In the genomic region with DNA sequence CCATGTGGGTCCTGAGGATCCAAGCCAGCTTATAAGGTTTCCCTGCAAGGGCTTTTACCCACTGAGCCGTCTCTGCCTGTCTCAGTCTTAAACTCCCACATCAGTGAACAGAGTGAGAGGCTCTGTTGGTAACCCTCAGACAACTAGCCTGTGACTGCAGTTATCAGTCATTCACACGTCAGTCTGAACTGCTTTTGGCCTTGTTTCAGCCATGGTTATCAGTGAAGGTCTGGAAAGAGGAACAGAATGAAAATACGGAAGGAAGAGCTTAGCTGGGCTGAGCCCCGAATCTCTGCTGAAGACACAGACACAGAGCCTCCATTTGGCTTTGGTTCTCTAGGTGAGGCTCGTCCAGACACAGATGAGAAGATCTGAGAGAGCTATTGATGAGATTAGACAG, we compare ENCODE assay signal across 21 mouse cellular contexts. TPM values are rescaled to one million over a fixed set of nuclear protein-coding genes. Genes with fewer than 3 reads are reported as not detected.
A peak's percentile ranks its signal among the peaks of the same experiment; 100 is the strongest.
DNase-seq lines count a peak whose midpoint lies in the region; ATAC-seq lines count a peak whose summit lies in the region.
"Had no signal": no experiment of that assay in that cellular context is flagged by ENCODE, and none has a peak within 500 bp of the region (broad histone marks: within the 10 kb centered on the region; RNA-seq: fewer than 3 reads in every experiment).

No protein-coding gene starts in this region.

- H3K27me3 ChIP-seq in heart, embryonic 11.5 days (ENCODE audit: control insufficient read depth, insufficient read depth, low read length) = peaks cover 3% of the 10 kb centered on the region; the same call in 1 of the 2 replicates
- H3K27me3 ChIP-seq in splenic B cell, adult 2 months (ENCODE audit: control insufficient read depth, insufficient read depth, low read length, poor library complexity, severe bottlenecking) = no peaks in the 10 kb centered on the region; the same call in 1 of the 2 replicates
- H3K27me3 ChIP-seq: embryonic facial prominence, embryonic 13.5 days; kidney, embryonic 15.5 days; midbrain, embryonic 15.5 days; Patski; stomach, embryonic 15.5 days had no signal

- 18% methylated on average over 5 of the region's 5 CpGs for WGBS in heart, embryonic 11.5 days (ENCODE audit: insufficient replicate concordance)

- ATAC-seq in heart, embryonic 11.5 days (replicated peaks; ENCODE audit: insufficient number of reproducible peaks, low FRiP score, low TSS enrichment) = no peak
- ATAC-seq: activated CD4-positive, CD25-positive, alpha-beta regulatory T cell, adult 4 months; intestine, embryonic 16.5 days; midbrain, embryonic 15.5 days; Patski had no signal

- no peak overlapping the region for H3K4me3 ChIP-seq in heart, embryonic 11.5 days (ENCODE audit: low read depth, low read length)
- H3K4me3 ChIP-seq: embryonic facial prominence, embryonic 13.5 days; hindbrain, embryonic 13.5 days; kidney, embryonic 15.5 days; midbrain, embryonic 15.5 days; stomach, embryonic 15.5 days had no signal

- no peaks in the 10 kb centered on the region for H3K9me3 ChIP-seq in heart, embryonic 11.5 days (replicated peaks; ENCODE audit: control insufficient read depth, low read length)
- H3K9me3 ChIP-seq: embryonic facial prominence, embryonic 13.5 days; hindbrain, embryonic 13.5 days; kidney, embryonic 15.5 days; midbrain, embryonic 15.5 days; stomach, embryonic 15.5 days had no signal

- H3K4me2 ChIP-seq in heart, embryonic 11.5 days = peak overlapping the region; percentile 19
- H3K4me2 ChIP-seq: embryonic facial prominence, embryonic 13.5 days; hindbrain, embryonic 13.5 days; kidney, embryonic 15.5 days; midbrain, embryonic 15.5 days; stomach, embryonic 15.5 days had no signal

- DNase-seq in heart, adult 11 months = no peak
- peak; percentile 25 for DNase-seq in lung, postnatal 36 days
- no peak for DNase-seq in lung, adult 18-20 months
- peak; percentile 9 for DNase-seq in heart, postnatal 4 days
- DNase-seq in splenic B cell, adult 2 months (ENCODE audit: low read depth, low spot score) = peak; percentile 32
- no peak for DNase-seq in frontal cortex, postnatal 10 days (ENCODE audit: low spot score in 2 of 2)
- no peak for DNase-seq in layer of hippocampus, postnatal 36 days
- DNase-seq: adrenal gland, postnatal 25 days; cerebellum, adult 2 months; gastrocnemius, postnatal 36 days had no signal

- no peak overlapping the region for H3K9ac ChIP-seq in heart, embryonic 11.5 days (ENCODE audit: low read depth, low read length)
- H3K9ac ChIP-seq: embryonic facial prominence, embryonic 13.5 days; hindbrain, embryonic 13.5 days; kidney, embryonic 15.5 days; midbrain, embryonic 15.5 days; stomach, embryonic 15.5 days had no signal

- H3K27ac ChIP-seq in heart, embryonic 11.5 days (ENCODE audit: low read depth, low read length) = 0 out of 2 replicates have a peak overlapping the region, but pooled peaks have one; percentile 31
- H3K27ac ChIP-seq: embryonic facial prominence, embryonic 13.5 days; hindbrain, embryonic 13.5 days; midbrain, embryonic 15.5 days; stomach, embryonic 15.5 days had no signal

- peaks cover 16% of the 10 kb centered on the region for H3K4me1 ChIP-seq in heart, embryonic 11.5 days (ENCODE audit: control insufficient read depth, insufficient read depth, low read length)
- H3K4me1 ChIP-seq: stomach, embryonic 15.5 days had no signal

- no peaks in the 10 kb centered on the region for H3K36me3 ChIP-seq in heart, embryonic 11.5 days (ENCODE audit: control insufficient read depth, insufficient read depth, low read length)
- H3K36me3 ChIP-seq in splenic B cell, adult 2 months (ENCODE audit: control insufficient read depth, insufficient read depth, low read length, poor library complexity, severe bottlenecking) = no peaks in the 10 kb centered on the region
- H3K36me3 ChIP-seq: embryonic facial prominence, embryonic 13.5 days; hindbrain, embryonic 13.5 days; kidney, embryonic 15.5 days; midbrain, embryonic 15.5 days; stomach, embryonic 15.5 days had no signal

RNA-seq across cellular contexts. Expression of a gene that starts 6.5 kb away (rescaled TPM):
- 22.9 and 26.2 TPM in 2 replicates for polyA plus RNA-seq in heart, embryonic 11.5 days (2014; fragmentation: Nextera tagmentation; extraction: Ambion mirVana)
- total RNA-seq in heart, postnatal 4 days (2021) = 10 to 100 TPM; 40.6 to 41.5 TPM
- total RNA-seq in layer of hippocampus, postnatal 36 days (2021) = 100 to 1,000 TPM; 502 to 515 TPM

RNA-seq across cellular contexts. Expression of a gene that starts 43.7 kb away (rescaled TPM):
- polyA plus RNA-seq in heart, embryonic 11.5 days (2014; fragmentation: Nextera tagmentation; extraction: Ambion mirVana) = 0.17 TPM in 1 of 2 replicates, not detected in the other
- total RNA-seq in heart, postnatal 4 days (2021) = not detected
- total RNA-seq in layer of hippocampus, postnatal 36 days (2021) = 1 to 10 TPM; 5.1 to 5.2 TPM
- total RNA-seq: adrenal gland, postnatal 25 days; gastrocnemius, postnatal 36 days had no signal
- polyA plus RNA-seq: activated CD4-positive, CD25-positive, alpha-beta regulatory T cell, adult 4 months; embryonic facial prominence, embryonic 13.5 days; small intestine, adult 2 months; thymus, postnatal 0 days had no signal

RNA-seq across cellular contexts. Expression of a gene that starts 51.0 kb away (rescaled TPM):
- 0.07 TPM in 1 of 2 replicates, not detected in the other for polyA plus RNA-seq in heart, embryonic 11.5 days (2014; fragmentation: Nextera tagmentation; extraction: Ambion mirVana)
- total RNA-seq in heart, postnatal 4 days (2021) = 1 to 10 TPM; 1.5 to 1.7 TPM
- under 1 TPM; 0.17 to 0.51 TPM for total RNA-seq in layer of hippocampus, postnatal 36 days (2021)

Comparison
In these comparisons a context has a peak if more than half of its experiments do, and no peak if none do; other contexts are left out.
1. DNase-seq: peak in lung, postnatal 36 days (single experiment), heart, postnatal 4 days (single experiment) and splenic B cell, adult 2 months (single experiment); none in heart, adult 11 months (single experiment), lung, adult 18-20 months (0 of 2), frontal cortex, postnatal 10 days (0 of 2) and layer of hippocampus, postnatal 36 days (0 of 2).
2. RNA of a gene that starts 6.5 kb away (total RNA-seq): 502 to 515 TPM in layer of hippocampus, postnatal 36 days; 40.6 to 41.5 TPM in heart, postnatal 4 days; every median in the first group is over 10 times any median in the second.
3. RNA of a gene that starts 43.7 kb away (total RNA-seq): 5.1 to 5.2 TPM in layer of hippocampus, postnatal 36 days; not detected in heart, postnatal 4 days; every median in the first group is over 4 times any median in the second.